Mouse (Mus musculus): Measurements from ENCODE around the gene Sirt5. TPM values are rescaled to one million over a fixed set of nuclear protein-coding genes. Genes with fewer than 3 reads are reported as not detected.
A peak's percentile ranks its signal among the peaks of the same experiment; 100 is the strongest.

The Sirt5 gene
- polyA plus RNA-seq, 1 experiment from 2014 or later: 30.6 TPM

GRCm38 (mm10) chr13:43350489-43351169, 14.7 kb upstream of the Sirt5 start:
- H3K27me3 ChIP-seq: no peaks in the 10 kb centered on the region
- H3K4me1 ChIP-seq (replicated peaks): no peaks in the 10 kb centered on the region; the same call in 1 of the 2 replicates
- no peak for ATAC-seq (ENCODE audit: low read depth)
- no peak overlapping the region for H3K4me2 ChIP-seq
- H3K9me3 ChIP-seq: no peaks in the 10 kb centered on the region
- H3K36me3 ChIP-seq: no peaks in the 10 kb centered on the region
- H3K27ac ChIP-seq (replicated peaks): no peak overlapping the region
- no peak overlapping the region for H3K4me3 ChIP-seq
- 73% methylated on average over 9 of the region's 9 CpGs for WGBS
- no peak overlapping the region for H3K9ac ChIP-seq

DNA sequence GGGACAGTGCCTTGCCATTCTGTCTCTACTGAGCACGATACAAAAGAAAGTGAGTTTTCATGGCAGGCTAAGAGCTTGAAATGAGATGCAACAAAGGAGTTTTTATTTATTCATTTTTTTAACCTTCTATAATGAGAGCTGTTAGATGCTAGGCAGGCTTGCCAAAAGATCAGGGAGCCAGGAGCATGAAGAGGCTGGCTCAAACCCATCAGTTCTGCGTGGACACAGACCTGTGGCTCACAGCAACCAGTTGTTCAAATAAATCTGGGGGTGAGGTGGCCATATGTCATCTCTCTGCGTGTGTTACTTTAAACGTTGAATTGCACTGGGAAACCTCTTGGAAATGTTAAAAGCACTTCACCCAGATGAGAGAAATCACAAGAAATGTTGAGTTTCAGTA, 11.9 kb upstream of the Sirt5 start:
- Histone ChIP-seq H3K9ac (no peak overlapping the region), H3K4me2 (no peak overlapping the region), H3K9me3 (no peaks in the 10 kb centered on the region), H3K27ac (replicated peaks) (no peak overlapping the region), H3K4me3 (no peak overlapping the region), H3K36me3 (no peaks in the 10 kb centered on the region), H3K27me3 (no peaks in the 10 kb centered on the region), H3K4me1 (replicated peaks) (no peaks in the 10 kb centered on the region; the same call in 1 of the 2 replicates)
- ATAC-seq (ENCODE audit: low read depth): no peak
- 73% methylated on average over 4 of the region's 4 CpGs for WGBS

- H3K27me3 ChIP-seq: no peaks in the 10 kb centered on the region
- H3K4me3 ChIP-seq: no peak overlapping the region
- ATAC-seq (ENCODE audit: low read depth): no peak
- no peaks in the 10 kb centered on the region; the same call in 1 of the 2 replicates for H3K4me1 ChIP-seq (replicated peaks)
- WGBS: 82% methylated on average over 12 of the region's 12 CpGs
- H3K27ac ChIP-seq (replicated peaks): no peak overlapping the region
- no peaks in the 10 kb centered on the region for H3K36me3 ChIP-seq
- no peak overlapping the region for H3K9ac ChIP-seq
- no peaks in the 10 kb centered on the region for H3K9me3 ChIP-seq
- H3K4me2 ChIP-seq: no peak overlapping the region
Measured at GRCm38 (mm10) chr13:43354362-43354761, 10.9 kb upstream of the Sirt5 start.

GRCm38 (mm10) chr13:43356346-43357125, 8.8 kb upstream of the Sirt5 start:
- Histone ChIP-seq H3K9ac (no peak overlapping the region), H3K36me3 (no peaks in the 10 kb centered on the region), H3K27ac (replicated peaks) (no peak overlapping the region), H3K27me3 (no peaks in the 10 kb centered on the region), H3K4me2 (no peak overlapping the region), H3K9me3 (no peaks in the 10 kb centered on the region), H3K4me1 (replicated peaks) (no peaks in the 10 kb centered on the region), H3K4me3 (no peak overlapping the region)
- 89% methylated on average over 14 of the region's 14 CpGs for WGBS
- ATAC-seq (ENCODE audit: low read depth): no peak

GRCm38 (mm10) chr13:43360534-43360933, 4.8 kb upstream of the Sirt5 start:
- no peak overlapping the region for H3K27ac ChIP-seq (replicated peaks)
- no peak overlapping the region for H3K4me3 ChIP-seq
- peaks cover 5% of the 10 kb centered on the region; the same call in 1 of the 2 replicates for H3K4me1 ChIP-seq (replicated peaks)
- H3K9me3 ChIP-seq: no peaks in the 10 kb centered on the region
- no peak overlapping the region for H3K9ac ChIP-seq
- 78% methylated on average over 6 of the region's 6 CpGs for WGBS
- no peaks in the 10 kb centered on the region for H3K27me3 ChIP-seq
- H3K36me3 ChIP-seq: no peaks in the 10 kb centered on the region
- ATAC-seq (ENCODE audit: low read depth): no peak
- H3K4me2 ChIP-seq: no peak overlapping the region

DNA sequence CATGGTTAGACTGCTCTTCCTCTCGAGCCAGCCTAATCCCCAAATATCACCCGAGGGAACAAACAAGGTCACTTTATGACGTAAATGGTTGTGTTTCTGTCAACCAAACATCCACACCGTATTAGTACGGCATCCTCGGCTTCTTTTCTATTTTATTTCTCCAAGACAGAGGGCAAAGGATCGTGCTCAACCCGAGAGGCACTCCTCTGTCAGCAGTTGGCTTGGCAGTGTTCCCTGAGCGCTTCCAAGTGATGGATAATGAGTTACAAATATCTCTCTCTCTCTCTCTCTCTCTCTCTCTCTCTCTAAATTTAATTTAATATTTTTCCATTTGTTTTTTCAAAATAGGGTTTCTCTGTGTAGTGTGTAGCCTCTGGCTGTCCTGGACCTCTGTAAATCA, 2.9 kb upstream of the Sirt5 start:
- Histone ChIP-seq H3K36me3 (no peaks in the 10 kb centered on the region), H3K27me3 (no peaks in the 10 kb centered on the region), H3K4me3 (no peak overlapping the region), H3K4me1 (replicated peaks) (peaks cover 16% of the 10 kb centered on the region), H3K9me3 (no peaks in the 10 kb centered on the region), H3K27ac (replicated peaks) (0 out of 2 replicates have a peak overlapping the region, but pooled peaks have one; percentile 23), H3K9ac (no peak overlapping the region), H3K4me2 (no peak overlapping the region)
- 65% methylated on average over 9 of the region's 9 CpGs for WGBS
- ATAC-seq (ENCODE audit: low read depth): no peak

GRCm38 (mm10) chr13:43365825-43366184, 509 bp downstream of the Sirt5 start:
- peak overlapping the region; percentile 79 for H3K4me2 ChIP-seq
- peak overlapping the region; percentile 78 for H3K9ac ChIP-seq
- WGBS: 8% methylated on average over 11 of the region's 11 CpGs
- H3K4me1 ChIP-seq (replicated peaks): peaks cover 16% of the 10 kb centered on the region
- ATAC-seq (ENCODE audit: low read depth): peak; percentile 76
- H3K27me3 ChIP-seq: no peaks in the 10 kb centered on the region
- peak overlapping the region; percentile 61 for H3K4me3 ChIP-seq
- H3K36me3 ChIP-seq: peaks cover 4% of the 10 kb centered on the region
- H3K27ac ChIP-seq (replicated peaks): peak overlapping the region; percentile 71
- H3K9me3 ChIP-seq: no peaks in the 10 kb centered on the region

GRCm38 (mm10) chr13:43370063-43370462, 4.8 kb downstream of the Sirt5 start:
- Histone ChIP-seq H3K36me3 (peaks cover 32% of the 10 kb centered on the region), H3K9me3 (no peaks in the 10 kb centered on the region), H3K27ac (replicated peaks) (no peak overlapping the region), H3K9ac (no peak overlapping the region), H3K4me1 (replicated peaks) (peaks cover 13% of the 10 kb centered on the region), H3K4me3 (no peak overlapping the region), H3K27me3 (no peaks in the 10 kb centered on the region), H3K4me2 (no peak overlapping the region)
- ATAC-seq (ENCODE audit: low read depth): no peak
- 88% methylated on average over 6 of the region's 6 CpGs for WGBS

DNA sequence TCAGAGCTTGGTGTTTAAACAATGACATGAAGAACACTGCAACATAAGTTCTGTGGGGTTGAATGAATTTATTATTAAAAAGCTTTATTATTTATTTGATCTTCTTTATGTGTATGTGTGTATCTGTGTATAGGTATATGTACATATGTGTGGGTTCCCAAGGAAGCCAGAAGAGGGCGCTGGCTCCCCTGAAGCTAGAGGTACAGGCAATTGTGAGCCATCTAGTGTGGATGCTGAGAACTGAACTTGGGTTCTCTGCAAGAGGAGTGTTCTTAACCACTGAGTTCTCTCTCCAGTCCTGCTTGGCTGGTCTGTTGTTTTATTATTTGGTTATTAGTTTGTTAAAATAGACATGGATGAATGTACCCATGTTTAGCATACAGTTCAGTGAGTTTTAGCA, 7.6 kb downstream of the Sirt5 start:
- WGBS: 92% methylated on average over 1 of the region's 1 CpGs
- Histone ChIP-seq H3K4me2 (no peak overlapping the region), H3K9me3 (no peaks in the 10 kb centered on the region), H3K4me1 (replicated peaks) (no peaks in the 10 kb centered on the region), H3K27me3 (no peaks in the 10 kb centered on the region), H3K27ac (replicated peaks) (no peak overlapping the region), H3K36me3 (peaks cover 47% of the 10 kb centered on the region), H3K9ac (no peak overlapping the region), H3K4me3 (no peak overlapping the region)
- no peak for ATAC-seq (ENCODE audit: low read depth)

GRCm38 (mm10) chr13:43374205-43374604, 8.9 kb downstream of the Sirt5 start:
- no peak for ATAC-seq (ENCODE audit: low read depth)
- H3K27me3 ChIP-seq: no peaks in the 10 kb centered on the region
- 90% methylated on average over 10 of the region's 10 CpGs for WGBS
- peaks cover 9% of the 10 kb centered on the region for H3K4me1 ChIP-seq (replicated peaks)
- H3K36me3 ChIP-seq: peaks cover 47% of the 10 kb centered on the region
- no peak overlapping the region for H3K27ac ChIP-seq (replicated peaks)
- no peaks in the 10 kb centered on the region for H3K9me3 ChIP-seq
- no peak overlapping the region for H3K9ac ChIP-seq
- H3K4me3 ChIP-seq: no peak overlapping the region
- H3K4me2 ChIP-seq: no peak overlapping the region

DNA sequence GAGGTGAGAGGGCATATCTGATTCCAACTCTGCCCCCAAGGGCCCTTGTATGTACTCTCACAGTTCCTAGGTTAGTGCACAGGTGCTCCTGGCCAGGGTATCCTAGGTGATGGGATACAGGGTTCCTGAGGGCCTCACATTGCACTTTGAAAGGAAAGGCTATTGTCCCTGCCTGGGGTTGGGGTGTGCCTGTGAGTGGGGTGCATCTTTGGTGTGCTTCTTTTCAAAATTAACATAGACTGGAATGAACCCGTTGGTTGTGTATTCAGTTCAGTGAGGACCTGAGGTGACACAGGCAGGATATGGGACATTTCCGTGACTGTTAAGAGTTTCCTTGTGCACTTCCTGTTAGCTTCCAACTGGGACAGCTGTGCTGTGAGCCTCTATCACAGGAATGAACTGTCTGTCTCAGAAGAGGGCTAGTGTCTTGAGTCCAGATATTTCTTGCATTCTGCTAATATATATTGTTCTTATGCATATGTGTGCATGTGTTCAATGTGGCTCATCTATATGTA, 9.7 kb downstream of the Sirt5 start:
- H3K4me2 ChIP-seq: no peak overlapping the region
- ATAC-seq (ENCODE audit: low read depth): no peak
- H3K4me3 ChIP-seq: no peak overlapping the region
- no peak overlapping the region for H3K9ac ChIP-seq
- H3K4me1 ChIP-seq (replicated peaks): peaks cover 9% of the 10 kb centered on the region
- 70% methylated on average over 2 of the region's 2 CpGs for WGBS
- no peak overlapping the region for H3K27ac ChIP-seq (replicated peaks)
- no peaks in the 10 kb centered on the region for H3K27me3 ChIP-seq
- H3K36me3 ChIP-seq: peaks cover 47% of the 10 kb centered on the region
- no peaks in the 10 kb centered on the region for H3K9me3 ChIP-seq

GRCm38 (mm10) chr13:43379989-43380388, 14.7 kb downstream of the Sirt5 start:
- ATAC-seq (ENCODE audit: low read depth): no peak
- 84% methylated on average over 3 of the region's 3 CpGs for WGBS
- H3K9ac ChIP-seq: no peak overlapping the region
- H3K27me3 ChIP-seq: no peaks in the 10 kb centered on the region
- no peak overlapping the region for H3K27ac ChIP-seq (replicated peaks)
- H3K9me3 ChIP-seq: no peaks in the 10 kb centered on the region
- peaks cover 27% of the 10 kb centered on the region for H3K36me3 ChIP-seq
- peaks cover 9% of the 10 kb centered on the region for H3K4me1 ChIP-seq (replicated peaks)
- H3K4me3 ChIP-seq: no peak overlapping the region
- no peak overlapping the region for H3K4me2 ChIP-seq
